Mouse (Mus musculus) adrenal gland, adult 18-20 months (tissue): Measurements from ENCODE around the gene Olfr1428. TPM values are rescaled to one million over a fixed set of nuclear protein-coding genes. Genes with fewer than 3 reads are reported as not detected.
"Not testable (repeated sequence)": the region's sequence is repeated elsewhere in the genome, so short reads cannot be mapped to it uniquely, and the experiment has no call there.

ENCODE experiments used
- DNase-seq, 2 experiments: peaks; one replicate each; pipeline ENCODE4 v3.0.0; 2021 to 2022; ENCODE audit warnings: low spot score in 2 of 2
- long read RNA-seq, 2 experiments: library from polyadenylated mRNA; stranded (forward); transcript quantifications; one replicate each; pipeline ENCODE4 v2.0.0; 2021
- total RNA-seq, 2 experiments: library from RNA; stranded (reverse); gene quantifications; 1 replicate in 1 of 2; 2 replicates in 1 of 2; pipeline ENCODE4 v1.2.3; 2021

Olfr1428 gene
- not detected for total RNA-seq
- long read RNA-seq, experiment 1, result 0 reads
- long read RNA-seq, experiment 2, result 0 reads

GRCm38 (mm10) chr19:12115797-12116196, at the start of gene Olfr1428:
Gene Olfr1428 (minus strand): TSS chr19:12115897.
- DNase-seq, result no peak

DNA sequence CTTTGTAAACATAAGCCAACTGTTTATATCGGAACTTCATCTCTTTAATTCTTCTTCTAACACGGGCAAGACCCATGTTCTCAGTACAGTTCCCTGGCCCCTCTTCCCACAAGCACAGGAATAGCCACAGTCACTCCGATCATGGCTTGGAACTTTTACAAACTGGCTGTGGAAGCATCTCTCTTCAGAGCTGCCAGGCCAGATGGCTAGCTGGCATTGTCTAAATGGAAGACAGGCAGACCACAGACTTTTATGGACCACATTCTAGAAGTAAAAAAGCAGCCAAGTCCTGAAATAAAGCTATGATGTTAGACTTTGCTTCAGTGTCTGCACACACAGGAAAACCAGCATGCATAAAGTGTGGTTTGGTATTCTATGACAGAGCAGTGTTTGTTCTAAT, 29.8 kb upstream of the Olfr1428 start:
- DNase-seq, result no peak

DNA sequence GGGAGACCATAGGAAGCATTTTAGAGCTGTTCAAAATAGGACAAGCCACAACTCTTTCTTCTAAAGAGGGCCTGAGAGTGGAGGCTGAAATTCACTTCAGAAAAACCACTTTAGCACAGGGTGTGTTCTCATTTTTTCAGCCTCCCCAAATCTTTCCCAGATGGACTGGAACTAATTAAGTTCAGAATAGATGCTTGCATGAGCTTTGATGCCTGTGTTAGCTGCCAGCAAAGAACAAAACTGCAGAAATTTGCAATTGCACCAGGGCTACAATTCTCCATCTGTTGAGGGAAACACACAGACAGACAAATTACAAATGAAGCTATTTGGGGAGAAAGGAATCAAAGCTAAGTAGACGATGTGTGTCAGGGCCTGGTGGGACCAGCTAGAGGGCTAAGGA, 27.7 kb upstream of the Olfr1428 start:
- DNase-seq, result no peak

GRCm38 (mm10) chr19:12134289-12134688, 18.6 kb upstream of the Olfr1428 start:
- peak in 1 of 2 experiments; percentile 15 for DNase-seq

- no peak for DNase-seq
Observed at GRCm38 (mm10) chr19:12123103-12123502, 7.4 kb upstream of the Olfr1428 start, which contains the start of gene Olfr76. Gene Olfr76 (minus strand): TSS chr19:12123203.

- no peak for DNase-seq
Observed at GRCm38 (mm10) chr19:12116464-12116863, 767 bp upstream of the Olfr1428 start.

GRCm38 (mm10) chr19:12113807-12114206, 1.9 kb downstream of the Olfr1428 start:
- no peak for DNase-seq

GRCm38 (mm10) chr19:12104541-12104940, 11.2 kb downstream of the Olfr1428 start:
- DNase-seq, result no peak

DNA sequence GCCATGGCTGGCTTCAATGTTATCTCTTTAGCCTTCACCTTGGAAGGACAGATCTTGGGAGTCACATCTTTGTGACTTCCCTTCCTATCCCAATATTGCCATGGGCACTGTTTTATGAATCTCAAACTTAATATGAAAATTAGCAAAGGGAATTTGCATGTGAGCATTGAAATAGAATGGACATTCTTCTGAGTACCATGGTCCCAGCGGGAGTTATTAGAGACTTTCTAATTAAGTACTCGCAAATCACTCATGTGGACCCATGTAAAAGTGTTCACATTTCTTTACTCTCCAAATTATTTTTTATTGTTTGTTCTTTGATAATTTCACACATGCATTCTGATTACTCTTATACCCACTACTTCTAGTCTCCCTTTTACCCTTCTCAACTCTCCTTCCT, 12.5 kb downstream of the Olfr1428 start, which contains the start of gene Olfr1427:
TSS of gene Olfr1427 (minus strand) at position 101 of the 400 bp plus-strand sequence.
- no peak for DNase-seq

GRCm38 (mm10) chr19:12091913-12092312, 23.8 kb downstream of the Olfr1428 start, which contains the start of gene Olfr1426:
Gene Olfr1426 (minus strand): TSS chr19:12092013.
- DNase-seq, result no peak

GRCm38 (mm10) chr19:12077631-12078030, 38.1 kb downstream of the Olfr1428 start, which contains the start of gene Olfr1425:
Gene Olfr1425 (minus strand): TSS chr19:12077731.
- DNase-seq, result not testable (repeated sequence)

DNA sequence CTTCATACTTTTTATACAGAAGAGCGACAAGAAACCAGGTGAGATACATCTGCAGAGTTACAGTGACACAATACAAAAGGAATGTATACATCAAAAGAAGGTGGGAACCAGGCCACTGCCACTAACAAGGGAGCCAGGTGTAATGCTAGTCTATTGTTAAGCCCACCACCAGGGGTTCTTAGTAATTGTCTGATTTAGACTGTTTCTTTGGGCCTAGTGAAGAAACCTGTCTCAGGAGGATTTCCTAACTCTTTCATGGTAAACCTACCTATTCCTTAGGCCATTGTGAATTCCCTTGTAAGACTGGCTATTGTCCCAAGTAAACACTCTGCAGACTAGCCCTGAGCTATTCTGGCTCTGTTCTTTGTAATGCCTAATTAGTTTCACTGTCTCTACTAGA, 46.2 kb downstream of the Olfr1428 start:
- DNase-seq, result not testable (repeated sequence)

DNA sequence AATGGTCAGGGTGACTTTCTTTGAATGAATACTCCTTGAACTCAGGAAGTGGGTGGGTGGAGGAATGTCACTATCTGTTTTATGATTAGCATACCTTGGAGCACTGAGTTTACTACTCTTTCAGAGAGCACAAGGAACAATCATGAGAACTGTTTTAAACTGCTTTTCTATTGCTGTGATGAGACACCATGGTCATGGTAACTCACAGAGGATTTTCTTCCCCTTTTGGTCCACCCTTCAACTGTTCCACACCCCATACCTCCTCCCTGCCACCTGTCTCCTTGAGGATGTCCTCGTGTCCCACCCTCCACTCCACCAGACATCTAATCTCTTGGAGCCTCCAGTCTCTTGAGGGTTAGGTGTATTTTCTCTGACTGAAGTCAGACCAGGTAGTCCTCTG, 47.9 kb downstream of the Olfr1428 start:
- not testable (repeated sequence) for DNase-seq

- not testable (repeated sequence) for DNase-seq
Observed at GRCm38 (mm10) chr19:12062582-12062981, 53.1 kb downstream of the Olfr1428 start, which contains the start of gene Olfr1424. Gene Olfr1424 (minus strand): TSS chr19:12062682.

Other genes with a start within 250 kb of the Olfr1428 start
- gene Olfr1419, start 240.8 kb downstream of the Olfr1428 start, total RNA-seq, result not detected
- not detected for gene Olfr1420, start 229.3 kb downstream of the Olfr1428 start, total RNA-seq
- 10 to 100 TPM; 28.0 to 28.5 TPM for gene Patl1, start 203.5 kb downstream of the Olfr1428 start, total RNA-seq
- gene Osbp, start 150.0 kb downstream of the Olfr1428 start, total RNA-seq, result 10 to 100 TPM; 61.3 to 90.1 TPM
- gene Olfr1423, start 74.6 kb downstream of the Olfr1428 start, total RNA-seq, result not detected
- not detected for gene Olfr1424, start 53.2 kb downstream of the Olfr1428 start, total RNA-seq
- not detected for gene Olfr1425, start 38.2 kb downstream of the Olfr1428 start, total RNA-seq
- not detected for gene Olfr1426, start 23.9 kb downstream of the Olfr1428 start, total RNA-seq
- gene Olfr1427, start 12.6 kb downstream of the Olfr1428 start, total RNA-seq, result not detected
- not detected for gene Olfr76, start 7.3 kb upstream of the Olfr1428 start, total RNA-seq
- not detected for gene Olfr1555-ps1, start 54.2 kb upstream of the Olfr1428 start, total RNA-seq
- not detected for gene Olfr1431, start 84.7 kb upstream of the Olfr1428 start, total RNA-seq
- not detected for gene Olfr1432, start 116.7 kb upstream of the Olfr1428 start, total RNA-seq
- not detected for gene Olfr262, start 125.8 kb upstream of the Olfr1428 start, total RNA-seq
- not detected for gene Olfr235, start 145.1 kb upstream of the Olfr1428 start, total RNA-seq
- gene Olfr1434, start 164.0 kb upstream of the Olfr1428 start, total RNA-seq, result not detected
- gene Olfr1436, start 183.2 kb upstream of the Olfr1428 start, total RNA-seq, result not detected
- not detected for gene Olfr1437, start 209.2 kb upstream of the Olfr1428 start, total RNA-seq
- not detected for gene Olfr1438-ps1, start 220.0 kb upstream of the Olfr1428 start, total RNA-seq